Mouse (Mus musculus) neutrophil, adult 5-6 weeks (primary cell): ENCODE measurements around the gene Lgr4. TPM values are rescaled to one million over a fixed set of nuclear protein-coding genes. Genes with fewer than 3 reads are reported as not detected.

Experiments used
- ATAC-seq: fragments of 151-379, 151-347 bp; 2 replicates; pipeline ENCODE4 v1.8.0; 2017; ENCODE audit warnings: mild to moderate bottlenecking, moderate TSS enrichment; ENCODE audit not compliant: insufficient number of reproducible peaks, poor library complexity, low FRiP score, severe bottlenecking; ENCODE audit errors: extremely low read depth
- total RNA-seq: library from RNA; stranded (forward); fragments of 200-1000 nt; gene quantifications from 2 replicates; pipeline ENCODE4 v1.2.3, GENCODE M21; 2017

The Lgr4 gene
- total RNA-seq, 1 experiment from 2014 or later: 8.4 TPM

- no peak for ATAC-seq
These were observed 24.6 kb downstream of the Lgr4 start for GRCm38 (mm10) chr2:109941973-109942444.

GRCm38 (mm10) chr2:109942810-109943570, 25.5 kb downstream of the Lgr4 start:
- no peak for ATAC-seq

GRCm38 (mm10) chr2:109944995-109945394, 27.5 kb downstream of the Lgr4 start:
- ATAC-seq: no peak

DNA sequence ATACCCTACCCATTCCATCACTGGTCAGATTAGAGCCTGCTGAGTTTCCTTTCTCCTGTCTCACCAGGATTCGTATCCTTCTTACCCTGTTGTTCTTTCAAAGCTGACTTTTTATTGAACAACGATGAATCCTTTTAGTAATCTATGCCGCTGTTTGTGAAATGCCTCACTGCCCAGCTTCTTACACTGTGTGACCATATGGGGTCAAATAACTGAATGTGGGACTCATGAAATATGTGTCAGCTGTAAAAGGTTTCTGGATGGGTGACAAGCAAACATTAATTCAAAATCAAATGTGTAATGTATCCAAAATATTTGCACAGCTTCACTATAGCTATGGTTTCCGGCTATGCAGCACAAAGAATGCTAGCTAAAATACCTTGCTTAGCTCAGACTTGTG, 28.1 kb downstream of the Lgr4 start:
- no peak for ATAC-seq

GRCm38 (mm10) chr2:109946426-109946825, 29.0 kb downstream of the Lgr4 start:
- no peak for ATAC-seq

DNA sequence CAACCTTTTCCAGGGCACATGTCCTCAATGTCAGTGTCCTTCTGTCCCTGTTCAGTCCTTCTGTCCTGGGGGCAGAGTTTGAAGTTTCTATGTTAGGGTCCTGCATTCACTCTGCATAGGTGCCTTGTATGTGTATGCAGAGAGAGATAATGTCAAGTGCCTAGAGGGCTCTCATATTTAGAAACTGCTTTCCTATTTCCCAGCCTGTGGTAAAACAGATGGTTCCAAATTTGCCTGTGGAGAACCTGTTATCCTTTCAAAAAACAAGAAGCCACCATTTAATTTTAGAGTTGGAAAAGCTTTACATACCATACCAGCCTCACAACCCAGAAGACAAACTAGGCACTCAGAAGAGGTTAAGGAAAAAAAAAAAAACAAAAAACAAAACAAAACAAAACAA, 32.1 kb downstream of the Lgr4 start:
- no peak for ATAC-seq

GRCm38 (mm10) chr2:109950311-109950710, 32.9 kb downstream of the Lgr4 start:
- ATAC-seq: no peak

GRCm38 (mm10) chr2:109951050-109951449, 33.6 kb downstream of the Lgr4 start:
- no peak for ATAC-seq

- ATAC-seq: no peak
These were observed 35.7 kb downstream of the Lgr4 start for GRCm38 (mm10) chr2:109953048-109953717.

DNA sequence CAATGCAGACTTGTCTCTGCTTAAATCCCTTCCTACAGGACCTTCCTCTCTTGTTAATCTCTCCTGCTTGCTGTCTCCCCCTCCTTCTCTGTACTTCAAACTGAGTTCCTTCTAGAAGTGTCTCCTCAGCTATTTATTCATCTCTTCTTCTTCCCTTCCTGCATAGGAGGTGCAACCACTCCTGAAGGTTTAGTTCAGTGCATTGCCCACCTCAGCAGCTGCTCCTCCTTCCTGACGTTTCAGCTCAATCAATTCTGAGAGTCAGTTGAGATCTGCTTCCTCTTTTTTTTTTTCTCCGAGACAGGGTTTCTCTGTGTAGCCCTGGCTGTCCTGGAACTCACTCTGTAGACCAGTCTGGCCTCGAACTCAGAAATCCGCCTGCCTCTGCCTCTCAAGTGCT, 36.4 kb downstream of the Lgr4 start:
- no peak for ATAC-seq

- ATAC-seq: no peak
These were observed 37.6 kb downstream of the Lgr4 start for GRCm38 (mm10) chr2:109955060-109955459.

DNA sequence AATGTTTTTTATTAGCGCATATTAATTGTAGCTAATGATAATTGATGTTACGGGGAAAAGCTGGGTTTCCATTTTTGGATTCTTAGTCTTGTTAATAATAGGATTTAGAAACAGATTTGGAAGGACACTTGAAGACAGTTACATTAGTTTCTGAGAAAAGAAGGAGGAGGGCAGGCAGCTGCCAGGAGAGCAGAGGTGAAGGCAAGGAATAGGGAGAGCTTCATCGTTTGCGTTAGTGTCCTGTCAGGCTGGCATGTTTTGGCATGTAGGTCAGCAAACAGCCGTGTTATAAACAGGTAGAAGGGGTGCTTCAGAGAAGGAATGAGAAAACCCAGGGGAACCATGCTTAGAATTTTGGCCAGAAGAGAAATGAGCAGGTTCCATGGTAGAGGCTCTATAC, 38.5 kb downstream of the Lgr4 start:
- no peak for ATAC-seq

DNA sequence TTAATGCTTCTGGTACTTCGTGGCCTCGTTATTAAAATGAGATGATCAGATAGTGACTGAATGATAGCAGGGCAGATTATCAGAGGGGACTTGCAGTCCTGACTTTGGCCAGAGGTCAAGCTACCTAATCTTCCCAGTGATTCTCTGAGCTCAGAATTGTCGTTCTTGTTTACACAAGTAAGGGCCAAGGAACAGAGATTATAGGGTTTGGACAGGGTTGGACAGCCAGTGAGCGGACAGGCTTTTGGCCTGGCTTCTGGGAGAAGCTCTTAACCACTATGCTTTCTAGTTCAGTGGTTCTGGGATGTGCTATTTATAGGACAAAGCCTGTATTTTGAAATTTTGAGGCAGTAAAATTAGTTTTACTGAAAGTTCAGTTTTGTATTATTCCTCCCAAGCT, 39.3 kb downstream of the Lgr4 start:
- no peak for ATAC-seq

DNA sequence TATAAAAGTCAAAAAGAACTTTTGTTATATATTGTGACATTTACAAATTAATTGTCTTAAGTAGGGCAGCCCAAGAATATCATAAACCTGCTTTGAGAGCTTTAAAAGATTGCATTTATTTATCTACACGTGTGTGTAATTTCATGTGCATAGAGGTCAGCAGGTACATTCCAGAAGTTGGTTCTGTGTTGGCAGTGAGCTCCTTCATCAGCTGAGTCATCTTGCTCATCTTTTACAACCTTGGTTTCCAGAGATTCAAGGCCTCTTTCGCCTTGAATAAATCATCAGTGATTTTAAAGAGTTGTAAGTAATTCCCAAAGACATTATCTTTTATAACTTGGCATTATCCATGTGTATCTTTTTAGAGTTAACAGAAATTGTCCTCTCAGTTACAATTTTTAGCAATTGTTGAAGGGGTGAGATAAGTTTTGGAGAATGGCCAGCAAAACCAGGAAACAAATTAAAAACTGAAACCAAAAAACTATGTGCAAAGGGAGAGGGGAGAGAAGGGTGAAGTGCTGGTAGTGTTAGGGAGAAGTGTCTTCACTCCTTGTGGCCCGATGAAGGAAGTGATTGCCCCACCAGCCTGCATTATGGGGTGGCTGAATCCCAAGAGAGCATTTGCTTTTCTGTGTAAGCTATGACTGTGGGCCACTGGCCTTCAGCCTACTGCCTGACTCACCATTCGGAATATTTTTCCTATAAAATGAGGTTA, 41.4 kb downstream of the Lgr4 start:
- ATAC-seq: no peak

DNA sequence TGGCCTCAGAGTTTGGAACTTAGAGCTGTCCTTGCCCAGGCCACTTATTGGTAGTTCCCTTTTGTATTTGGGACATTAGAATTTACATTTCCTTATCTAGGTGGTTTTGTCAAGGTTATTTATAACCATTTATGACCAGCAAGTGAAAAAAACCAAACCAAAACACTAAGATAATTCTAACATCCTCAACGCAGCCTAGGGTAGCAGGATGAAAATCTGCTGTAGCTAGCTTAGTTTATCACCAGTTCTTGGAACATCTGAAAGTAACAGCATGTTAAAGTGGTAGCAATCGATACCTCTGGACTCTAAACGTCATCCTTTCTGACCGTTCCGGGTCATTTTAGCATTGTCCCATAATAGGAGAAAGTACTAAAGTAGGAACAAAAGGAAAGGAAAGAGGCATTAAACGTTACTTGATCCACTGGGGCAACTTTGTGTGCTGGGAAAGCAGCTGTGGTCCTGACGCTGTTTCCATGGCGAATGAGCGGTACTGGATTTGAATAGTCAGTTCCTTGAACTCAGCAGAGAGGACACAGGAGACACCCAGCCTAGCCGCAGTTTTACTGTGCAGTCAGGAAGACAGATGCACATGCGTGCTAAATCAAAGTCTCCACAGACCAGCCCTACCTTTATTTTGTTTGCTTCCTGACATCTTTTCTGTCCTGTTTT, 42.1 kb downstream of the Lgr4 start:
- no peak for ATAC-seq

DNA sequence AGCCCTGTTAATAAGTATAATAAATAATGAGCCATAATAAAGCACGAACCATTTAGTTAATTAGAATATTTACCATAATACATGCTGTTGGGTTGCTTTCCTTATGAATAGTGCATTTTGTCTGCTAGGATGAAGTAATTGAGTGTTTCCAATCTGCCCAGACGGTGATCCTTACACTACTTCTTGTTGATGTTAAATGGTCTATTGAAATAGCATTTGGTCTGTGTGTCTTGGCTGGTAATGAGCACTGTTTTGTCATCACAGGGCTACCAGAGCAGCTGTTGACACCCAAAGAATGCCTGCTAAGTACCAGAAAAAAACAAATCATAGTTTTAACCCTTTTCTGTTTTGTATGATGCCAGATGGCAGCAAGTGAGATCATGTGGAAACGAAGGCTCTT, 42.8 kb downstream of the Lgr4 start:
- ATAC-seq: no peak

GRCm38 (mm10) chr2:109961174-109961573, 43.7 kb downstream of the Lgr4 start:
- no peak for ATAC-seq

GRCm38 (mm10) chr2:109963591-109964258, 46.3 kb downstream of the Lgr4 start:
- no peak for ATAC-seq
